Mouse (Mus musculus) lung, adult 2 months (tissue): ENCODE results near the gene Fkbp15. TPM values are rescaled to one million over a fixed set of nuclear protein-coding genes. Genes with fewer than 3 reads are reported as not detected.

ENCODE experiments used
- DNase-seq: peaks from one replicate; pipeline ENCODE4 v3.0.0; 2022
- H3K4me1 ChIP-seq: fragments of 200-500 bp; 2 replicates; pipeline ENCODE4 v1.6.1; 2011; ENCODE audit warnings: low read length; ENCODE audit not compliant: control insufficient read depth, insufficient read depth
- H3K4me3 ChIP-seq: fragments of 200-500 bp; replicated peaks from 2 replicates; pipeline ENCODE3; 2011; ENCODE audit warnings: low read depth, mild to moderate bottlenecking, control low read depth, low read length; ENCODE audit errors: extremely low read depth
- CTCF ChIP-seq: fragments of 200-500 bp; IDR thresholded peaks from 2 replicates; pipeline ENCODE4 v1.5.1; 2011; ENCODE audit warnings: mild to moderate bottlenecking, low read length, control low read depth; ENCODE audit not compliant: insufficient read depth
- POLR2A ChIP-seq: fragments of 200-500 bp; IDR thresholded peaks from 2 replicates; pipeline ENCODE4 v1.6.1; 2011; ENCODE audit warnings: low read depth, mild to moderate bottlenecking, control low read depth, low read length, borderline replicate concordance; ENCODE audit errors: extremely low read depth
- WGBS: fragments of 180-500 bp; shearing (Covaris S2); methylation state at CpG from one replicate; pipeline ENCODE4 v1.1.7; 2018; 5-methylcytosine and 5-hydroxymethylcytosine counted together
- polyA plus RNA-seq: library from polyadenylated mRNA; depleted of rRNA; stranded (reverse); fragments of >200 nt; gene quantifications from 2 replicates; pipeline ENCODE4 v1.2.3, GENCODE M21; 2012

Gene Fkbp15
- polyA plus RNA-seq, 1 experiment = 41.5 TPM

DNA sequence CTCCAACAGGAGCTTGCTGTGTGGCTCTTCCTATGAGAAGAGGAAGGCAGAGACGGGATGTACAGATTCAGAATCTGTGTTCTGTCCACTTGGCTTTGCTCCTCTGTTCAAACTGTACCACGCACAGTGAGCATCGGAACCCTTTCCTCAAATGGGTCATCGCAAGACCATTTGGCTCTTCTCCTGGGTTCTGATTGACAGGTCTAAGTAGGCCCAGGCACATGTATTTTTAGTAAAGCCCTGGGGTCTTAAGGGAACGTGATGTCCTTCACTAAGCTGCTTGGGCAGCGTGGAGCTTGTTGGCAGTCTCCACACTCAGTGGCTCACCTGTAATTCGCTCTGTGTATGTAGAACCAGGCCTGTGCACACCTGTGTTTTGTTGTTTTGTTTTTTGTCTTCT, 71.1 kb downstream of the Fkbp15 start:
- TF ChIP-seq POLR2A = no peak
- no peak for TF ChIP-seq CTCF
- DNase-seq = no peak
- 85% methylated on average over 7 of the region's 7 CpGs for WGBS
- Histone ChIP-seq H3K4me1 (peaks cover 14% of the 10 kb centered on the region), H3K4me3 (no peak overlapping the region)

DNA sequence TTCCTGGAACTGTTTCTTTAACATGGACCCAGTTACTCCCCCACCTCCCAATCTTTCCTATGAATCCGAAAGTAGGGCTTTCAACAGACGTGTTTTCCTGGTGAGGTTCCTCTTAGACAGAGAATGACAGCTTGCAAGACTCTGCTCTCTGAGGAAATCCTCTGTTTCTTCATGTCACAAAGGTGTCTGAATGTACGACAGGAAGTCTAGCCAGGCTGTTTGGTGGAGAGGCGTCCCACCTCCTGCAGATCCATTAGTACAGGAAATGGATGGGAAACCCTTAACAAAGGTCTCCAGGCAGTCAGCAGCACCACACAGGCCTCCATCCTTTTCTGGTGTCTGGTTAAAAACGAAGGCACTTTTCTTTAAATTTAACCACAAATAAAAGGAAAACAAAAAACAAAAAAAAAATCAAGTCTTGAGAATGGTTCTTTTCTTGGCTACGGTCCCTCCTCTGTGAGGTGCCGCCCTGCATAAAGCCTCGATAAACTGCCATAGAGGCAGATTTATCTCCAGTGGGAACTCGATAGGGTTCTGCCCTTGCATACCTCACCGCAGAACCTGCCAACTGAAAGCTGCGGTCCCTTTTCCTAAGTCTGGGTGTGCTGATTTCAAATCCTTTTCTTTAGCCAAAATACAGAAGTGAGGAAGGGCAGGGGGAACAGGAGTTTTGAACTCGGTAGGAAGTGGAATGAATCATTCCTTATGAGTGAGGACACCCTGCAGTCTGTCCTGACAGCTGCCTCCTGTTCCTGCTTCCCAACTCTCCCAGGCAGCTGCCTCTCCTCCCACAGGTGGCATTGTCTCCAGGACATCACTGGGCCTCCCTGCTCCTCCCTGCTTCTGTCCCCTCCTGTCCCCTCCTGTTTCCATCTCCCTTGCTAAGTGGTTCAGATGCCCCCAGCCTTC, 73.1 kb downstream of the Fkbp15 start:
- H3K4me1 ChIP-seq = peaks cover 14% of the 10 kb centered on the region
- H3K4me3 ChIP-seq = peak overlapping the region; percentile 100
- TF ChIP-seq POLR2A (no peak), CTCF (no peak)
- peak; percentile 26 for DNase-seq
- WGBS = 4% methylated on average over 12 of the region's 12 CpGs

DNA sequence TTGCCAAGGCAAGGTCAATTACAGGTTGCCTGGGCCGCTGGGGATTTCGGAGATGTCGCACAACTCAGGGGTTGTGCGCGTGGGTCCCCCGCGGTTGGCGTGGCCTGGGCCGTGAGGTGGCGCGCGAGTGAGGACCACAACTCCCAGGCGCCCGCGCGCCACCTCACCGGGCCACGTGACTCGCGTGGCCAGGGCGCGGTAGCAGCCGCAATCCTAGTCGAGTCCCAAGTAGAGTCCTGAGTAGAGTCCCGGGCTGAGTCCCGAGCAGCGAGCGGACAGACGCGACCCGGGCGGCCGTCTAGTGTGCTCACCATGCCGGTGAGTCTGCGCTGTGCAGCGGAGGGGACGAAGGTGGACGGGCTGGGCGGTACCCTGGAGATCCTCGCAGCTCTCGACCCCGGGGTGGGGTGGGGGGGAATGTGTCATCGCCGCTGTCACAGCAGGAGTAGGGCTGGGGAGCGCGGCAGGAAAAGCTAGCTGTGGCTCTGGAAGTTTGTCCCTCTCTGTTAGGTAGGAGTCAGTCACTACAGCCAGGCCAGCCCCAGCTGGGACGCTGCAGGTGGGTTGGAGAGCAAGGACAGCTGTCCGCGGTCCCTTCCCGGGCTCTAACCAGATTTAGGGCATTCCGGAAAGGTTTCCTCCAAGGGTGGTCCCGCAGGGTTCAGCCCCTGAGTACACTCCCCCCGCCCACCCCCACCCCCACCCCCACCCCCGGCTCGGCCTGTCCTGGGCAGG, 73.9 kb downstream of the Fkbp15 start:
- peak; percentile 74 for DNase-seq
- Histone ChIP-seq H3K4me3 (peak overlapping the region; percentile 100), H3K4me1 (peaks cover 14% of the 10 kb centered on the region)
- TF ChIP-seq POLR2A (peak; percentile 82; the same call in 1 of the 2 replicates), CTCF (0 out of 2 replicates have a peak, but pooled peaks have one; percentile 3)
- WGBS = under 1% methylated on average over 55 of the region's 55 CpGs

DNA sequence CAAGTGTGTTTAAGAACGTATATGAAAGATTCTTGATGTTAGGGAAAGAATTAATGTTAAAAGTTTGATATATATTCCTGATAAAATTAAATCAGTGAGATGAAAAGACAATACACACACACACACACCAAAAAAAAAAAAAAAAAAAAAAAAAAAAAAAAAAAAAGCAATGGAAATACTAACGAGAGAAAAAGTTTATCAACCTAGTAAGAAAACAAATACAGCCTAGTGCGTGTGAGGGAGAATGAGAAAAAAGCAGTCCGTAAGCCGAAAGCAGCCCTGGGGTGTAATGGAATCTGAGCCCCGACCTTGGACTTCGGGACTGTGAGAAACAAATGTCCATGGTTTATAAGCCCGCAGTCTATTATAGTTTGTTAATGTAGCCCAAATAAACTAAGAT, 74.8 kb downstream of the Fkbp15 start:
- no peak for TF ChIP-seq CTCF
- no peak for TF ChIP-seq POLR2A
- Histone ChIP-seq H3K4me1 (peaks cover 14% of the 10 kb centered on the region), H3K4me3 (no peak overlapping the region)
- 70% methylated on average over 8 of the region's 8 CpGs for WGBS
- DNase-seq = no peak

DNA sequence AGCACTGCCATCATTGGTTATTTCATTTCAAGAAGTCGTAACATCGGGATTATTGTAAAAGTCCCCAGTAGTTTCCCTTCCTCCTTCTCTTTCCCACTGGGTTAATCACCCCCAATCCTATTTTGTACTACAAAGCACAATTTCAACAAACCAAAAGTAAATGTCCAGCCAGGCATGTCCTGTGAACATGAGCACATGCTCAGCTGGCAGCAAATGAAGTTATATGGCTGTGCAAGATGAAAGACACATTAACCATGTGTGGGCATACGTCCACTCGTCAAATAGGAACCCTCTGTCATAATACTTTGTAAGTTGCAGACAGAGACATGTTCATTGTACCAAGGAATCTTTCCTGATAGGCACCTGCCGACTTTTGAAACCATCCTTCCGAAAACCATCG, 77.4 kb downstream of the Fkbp15 start:
- peaks cover 8% of the 10 kb centered on the region for H3K4me1 ChIP-seq
- DNase-seq = no peak
- H3K4me3 ChIP-seq = no peak overlapping the region
- 86% methylated on average over 7 of the region's 7 CpGs for WGBS
- TF ChIP-seq POLR2A = no peak
- no peak for TF ChIP-seq CTCF

DNA sequence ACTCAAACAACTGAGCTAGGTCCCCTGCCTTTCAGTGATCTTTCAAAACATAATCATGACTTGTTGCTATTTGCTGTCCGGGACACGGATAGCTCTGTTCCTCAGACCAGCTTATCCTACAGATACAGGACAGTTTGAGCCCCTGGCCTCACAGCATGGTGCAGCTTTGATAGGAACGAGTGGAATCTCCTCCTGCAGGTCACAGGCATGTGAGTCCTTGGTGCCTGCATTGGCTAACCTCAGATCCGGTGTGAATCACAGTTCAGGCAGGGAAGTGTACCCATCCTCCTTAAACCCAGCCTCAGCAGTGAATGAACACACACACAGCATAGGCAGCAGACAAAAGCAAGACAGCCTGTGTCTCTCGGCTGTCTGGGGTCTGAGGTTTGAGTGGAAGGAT, 79.0 kb downstream of the Fkbp15 start:
- no peak for DNase-seq
- WGBS = 58% methylated on average over 5 of the region's 5 CpGs
- TF ChIP-seq POLR2A (no peak), CTCF (no peak)
- 0 out of 2 replicates have a peak, but pooled peaks cover 3% of the 10 kb centered on the region for H3K4me1 ChIP-seq
- H3K4me3 ChIP-seq = no peak overlapping the region

DNA sequence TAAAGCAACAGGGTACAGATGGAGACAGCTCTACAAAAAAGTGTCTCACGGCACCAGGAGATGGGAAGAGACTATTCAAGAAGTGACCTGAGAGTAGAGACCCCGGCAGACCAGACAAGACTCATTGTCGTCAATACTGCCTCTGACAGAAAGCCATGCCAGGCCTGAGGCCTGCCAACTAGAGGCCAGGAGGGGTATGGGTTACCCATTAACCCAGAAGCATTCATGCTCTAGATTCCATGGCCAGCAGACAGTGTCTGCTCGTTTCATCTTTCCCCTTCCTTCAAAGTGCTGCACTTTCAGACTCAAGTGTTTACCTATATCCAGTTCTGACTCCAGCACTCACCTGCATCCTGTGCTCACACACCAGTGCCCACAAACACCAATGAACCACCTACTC, 82.3 kb downstream of the Fkbp15 start:
- WGBS = 65% methylated on average over 4 of the region's 4 CpGs
- Histone ChIP-seq H3K4me3 (no peak overlapping the region), H3K4me1 (peaks cover 2% of the 10 kb centered on the region; the same call in 1 of the 2 replicates)
- DNase-seq = no peak
- no peak for TF ChIP-seq POLR2A
- no peak for TF ChIP-seq CTCF

DNA sequence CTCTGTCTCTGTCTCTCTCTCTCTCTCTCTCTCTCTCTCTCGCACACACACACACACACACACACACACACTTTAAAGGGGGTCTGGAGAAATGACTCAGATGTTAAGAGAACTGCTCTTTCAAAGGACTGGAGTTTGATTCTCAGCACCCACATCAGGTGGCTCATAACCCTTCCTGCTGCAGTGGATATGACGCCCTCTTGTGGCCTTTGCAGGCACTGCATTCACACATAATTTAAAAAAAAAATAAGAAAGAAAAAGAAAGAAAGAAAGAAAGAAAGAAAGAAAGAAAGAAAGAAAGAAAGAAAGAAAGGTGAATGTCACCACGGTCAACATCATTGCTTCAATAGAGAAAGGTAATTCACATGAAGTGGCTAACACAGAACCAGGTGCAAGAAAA, 83.1 kb downstream of the Fkbp15 start:
- H3K4me1 ChIP-seq = peaks cover 2% of the 10 kb centered on the region; the same call in 1 of the 2 replicates
- 62% methylated on average over 3 of the region's 3 CpGs for WGBS
- DNase-seq = no peak
- TF ChIP-seq CTCF (peak; percentile 14; the same call in 1 of the 2 replicates), POLR2A (no peak)
- H3K4me3 ChIP-seq = no peak overlapping the region

DNA sequence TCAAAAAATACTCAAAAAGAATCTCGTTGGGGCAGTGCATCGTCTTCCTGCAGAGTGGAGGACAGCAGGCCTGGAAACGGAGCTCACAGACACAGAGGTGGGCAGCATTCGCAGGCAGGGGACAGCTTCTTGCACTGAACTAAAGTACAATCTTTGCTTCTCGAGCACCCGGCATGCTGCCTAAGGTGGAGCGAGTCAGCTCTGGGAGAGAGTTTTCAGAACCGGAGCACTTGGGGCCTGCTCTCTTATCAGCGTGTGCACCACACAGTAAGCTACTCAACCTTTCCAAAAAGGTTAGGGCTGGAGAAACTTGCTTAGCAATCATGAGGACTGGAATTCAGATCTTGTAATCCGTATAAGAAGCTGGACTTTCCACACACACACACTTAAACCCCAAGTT, 83.7 kb downstream of the Fkbp15 start:
- no peak for DNase-seq
- 68% methylated on average over 10 of the region's 10 CpGs for WGBS
- Histone ChIP-seq H3K4me3 (no peak overlapping the region), H3K4me1 (peaks cover 2% of the 10 kb centered on the region; the same call in 1 of the 2 replicates)
- TF ChIP-seq CTCF (no peak), POLR2A (no peak)
